Mouse (Mus musculus): ENCODE measurements around the gene Glb1. TPM values are rescaled to one million over a fixed set of nuclear protein-coding genes. Genes with fewer than 3 reads are reported as not detected.

Glb1 gene
- polyA plus RNA-seq, 1 experiment = 59.5 TPM

DNA sequence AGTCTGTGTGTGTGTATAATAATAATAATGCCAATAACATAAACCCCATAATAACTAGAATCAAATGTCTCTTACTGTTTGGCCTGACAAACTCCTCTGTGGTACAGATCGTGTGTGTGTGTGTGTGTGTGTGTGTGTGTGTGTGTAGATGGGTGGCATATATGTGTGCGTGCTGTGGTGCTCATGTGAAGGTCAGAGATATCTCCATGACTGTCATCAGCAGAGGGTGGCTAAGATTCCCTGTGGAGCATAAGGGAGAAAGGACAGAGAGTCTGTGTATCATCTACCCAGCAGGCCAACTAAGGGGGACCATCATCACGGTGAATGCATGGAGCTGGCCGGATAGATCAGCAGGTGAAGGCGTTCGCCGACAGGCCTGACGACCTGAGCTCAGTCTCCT lies 46.0 kb downstream of the Glb1 start:
- no peak for DNase-seq
- 96% methylated on average over 8 of the region's 8 CpGs for WGBS
- Histone ChIP-seq H3K4me3 (ENCODE audit: control insufficient read depth, insufficient read depth, low read length) (no peak overlapping the region), H3K4me1 (replicated peaks; ENCODE audit: control insufficient read depth, insufficient read depth, low read length) (peaks cover 60% of the 10 kb centered on the region), H3K27ac (ENCODE audit: control insufficient read depth, insufficient read depth, low read length) (no peak overlapping the region), H3K27me3 (ENCODE audit: control insufficient read depth, insufficient read depth, low read length) (no peaks in the 10 kb centered on the region), H3K36me3 (ENCODE audit: control insufficient read depth, insufficient read depth, low read length) (no peaks in the 10 kb centered on the region)
- no peak for TF ChIP-seq CTCF (IDR thresholded peaks at IDR 0.05; ENCODE audit: borderline replicate concordance, control insufficient read depth, extremely low read depth, insufficient read depth, low read length, poor library complexity)
- no peak for TF ChIP-seq POLR2A (IDR thresholded peaks at IDR 0.05; ENCODE audit: control insufficient read depth, extremely low read depth, insufficient read depth, low read length, poor library complexity)

DNA sequence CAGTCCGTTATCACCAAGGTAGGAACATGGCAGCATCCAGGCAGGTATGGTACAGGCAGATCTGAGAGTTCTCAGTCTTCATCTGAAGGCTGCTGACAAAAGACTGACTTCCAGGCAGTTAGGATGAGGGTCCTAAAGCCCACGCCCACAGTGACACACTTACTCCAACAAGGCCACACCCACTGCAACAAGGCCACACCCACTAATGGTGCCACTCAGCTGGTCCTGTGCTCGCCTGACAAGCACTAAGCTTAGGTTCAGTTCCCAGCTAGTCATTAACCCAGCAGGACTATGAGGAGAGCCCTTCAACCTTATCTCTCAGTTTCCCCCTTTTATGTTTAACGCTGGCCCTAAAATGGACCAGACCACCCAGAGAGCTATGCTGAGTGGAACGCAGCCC lies 47.8 kb downstream of the Glb1 start:
- DNase-seq = no peak
- H3K4me3 ChIP-seq (ENCODE audit: control insufficient read depth, insufficient read depth, low read length) = no peak overlapping the region
- H3K36me3 ChIP-seq (ENCODE audit: control insufficient read depth, insufficient read depth, low read length) = no peaks in the 10 kb centered on the region
- H3K27me3 ChIP-seq (ENCODE audit: control insufficient read depth, insufficient read depth, low read length) = no peaks in the 10 kb centered on the region
- H3K4me1 ChIP-seq (replicated peaks; ENCODE audit: control insufficient read depth, insufficient read depth, low read length) = peaks cover 62% of the 10 kb centered on the region
- WGBS = 97% methylated on average over 5 of the region's 5 CpGs
- H3K27ac ChIP-seq (ENCODE audit: control insufficient read depth, insufficient read depth, low read length) = no peak overlapping the region
- no peak for TF ChIP-seq CTCF (IDR thresholded peaks at IDR 0.05; ENCODE audit: borderline replicate concordance, control insufficient read depth, extremely low read depth, insufficient read depth, low read length, poor library complexity)
- no peak for TF ChIP-seq POLR2A (IDR thresholded peaks at IDR 0.05; ENCODE audit: control insufficient read depth, extremely low read depth, insufficient read depth, low read length, poor library complexity)

DNA sequence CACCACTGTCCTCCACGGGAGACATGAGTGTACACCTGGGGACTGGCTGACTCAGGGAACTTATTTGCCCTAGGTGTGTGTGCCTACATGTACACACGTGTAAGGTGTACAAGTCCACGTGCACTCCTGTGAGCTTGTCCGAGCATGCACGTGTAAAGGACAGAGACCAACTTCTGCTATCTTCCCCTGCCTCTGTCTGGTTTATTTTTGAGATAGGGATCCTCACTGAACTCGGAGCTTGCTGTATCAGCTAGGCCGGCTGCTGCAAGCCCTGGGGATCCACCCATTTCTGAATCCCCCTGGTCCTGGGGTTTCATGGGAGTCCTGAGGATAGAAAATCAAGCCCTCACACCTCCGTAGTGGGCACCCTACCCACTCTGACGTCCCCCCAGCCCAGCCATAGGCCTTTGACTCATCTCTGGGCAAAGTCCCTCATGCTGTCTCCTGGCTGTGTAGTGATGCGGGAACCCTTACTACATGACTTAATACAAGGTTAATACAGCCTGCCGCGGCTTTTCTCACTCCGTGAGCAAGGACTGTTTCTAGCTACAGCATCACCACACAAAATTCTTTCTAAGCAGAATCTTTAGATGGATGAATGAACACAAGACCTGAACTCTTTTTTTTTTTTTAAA lies 48.4 kb downstream of the Glb1 start:
- Histone ChIP-seq H3K4me1 (replicated peaks; ENCODE audit: control insufficient read depth, insufficient read depth, low read length) (peaks cover 62% of the 10 kb centered on the region), H3K27me3 (ENCODE audit: control insufficient read depth, insufficient read depth, low read length) (no peaks in the 10 kb centered on the region), H3K36me3 (ENCODE audit: control insufficient read depth, insufficient read depth, low read length) (no peaks in the 10 kb centered on the region), H3K4me3 (ENCODE audit: control insufficient read depth, insufficient read depth, low read length) (no peak overlapping the region), H3K27ac (ENCODE audit: control insufficient read depth, insufficient read depth, low read length) (no peak overlapping the region)
- no peak for TF ChIP-seq CTCF (IDR thresholded peaks at IDR 0.05; ENCODE audit: borderline replicate concordance, control insufficient read depth, extremely low read depth, insufficient read depth, low read length, poor library complexity)
- 94% methylated on average over 13 of the region's 13 CpGs for WGBS
- no peak for DNase-seq

DNA sequence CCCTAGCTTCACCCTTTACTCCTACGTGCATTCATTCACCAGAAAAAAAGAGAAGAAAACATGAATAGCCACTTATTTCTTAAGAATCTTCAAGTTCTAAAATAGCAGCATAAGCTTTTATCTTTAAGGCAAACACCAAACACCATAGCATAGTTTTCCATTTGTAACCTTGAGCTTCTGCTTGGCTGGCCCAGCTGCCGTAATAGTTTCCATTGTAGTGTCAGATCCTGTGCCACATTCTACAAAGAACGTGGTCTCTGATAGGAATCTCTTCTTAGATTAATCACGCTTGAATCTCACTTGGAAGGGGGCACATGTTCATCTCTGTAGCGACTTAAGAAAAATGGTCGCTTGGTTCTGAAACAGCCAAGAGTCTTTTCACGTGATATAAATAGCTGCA lies 50.7 kb downstream of the Glb1 start:
- 9% methylated on average over 7 of the region's 7 CpGs for WGBS
- peaks cover 8% of the 10 kb centered on the region; the same call in 1 of the 2 replicates for H3K36me3 ChIP-seq (ENCODE audit: control insufficient read depth, insufficient read depth, low read length)
- H3K4me3 ChIP-seq (ENCODE audit: control insufficient read depth, insufficient read depth, low read length) = no peak overlapping the region
- peaks cover 53% of the 10 kb centered on the region for H3K4me1 ChIP-seq (replicated peaks; ENCODE audit: control insufficient read depth, insufficient read depth, low read length)
- H3K27me3 ChIP-seq (ENCODE audit: control insufficient read depth, insufficient read depth, low read length) = no peaks in the 10 kb centered on the region
- no peak for TF ChIP-seq POLR2A (IDR thresholded peaks at IDR 0.05; ENCODE audit: control insufficient read depth, extremely low read depth, insufficient read depth, low read length, poor library complexity)
- no peak for TF ChIP-seq CTCF (IDR thresholded peaks at IDR 0.05; ENCODE audit: borderline replicate concordance, control insufficient read depth, extremely low read depth, insufficient read depth, low read length, poor library complexity)
- no peak overlapping the region; the same call in 1 of the 2 replicates for H3K27ac ChIP-seq (ENCODE audit: control insufficient read depth, insufficient read depth, low read length)
- peak; percentile 31 for DNase-seq

DNA sequence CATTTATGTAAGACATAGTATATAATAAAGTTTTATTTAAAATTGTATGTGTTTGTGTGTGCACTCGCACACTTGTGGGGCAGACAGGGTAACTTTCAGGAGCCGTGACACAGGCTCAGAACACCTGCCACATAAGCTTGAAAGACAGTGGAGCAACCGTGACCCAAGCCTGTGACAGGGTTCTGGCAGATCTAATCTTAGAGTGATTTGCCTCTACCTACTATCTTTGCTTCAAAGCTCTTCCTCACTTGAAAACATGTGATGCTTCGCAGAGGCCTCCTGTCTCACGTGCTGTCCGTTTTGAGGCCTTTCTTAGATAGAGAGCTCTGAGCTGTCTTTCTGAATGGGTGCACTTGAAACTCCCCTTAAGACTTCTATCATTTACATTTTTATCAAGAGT lies 51.5 kb downstream of the Glb1 start:
- WGBS = 12% methylated on average over 6 of the region's 6 CpGs
- no peaks in the 10 kb centered on the region for H3K27me3 ChIP-seq (ENCODE audit: control insufficient read depth, insufficient read depth, low read length)
- peaks cover 45% of the 10 kb centered on the region for H3K4me1 ChIP-seq (replicated peaks; ENCODE audit: control insufficient read depth, insufficient read depth, low read length)
- peak; percentile 51 for DNase-seq
- H3K27ac ChIP-seq (ENCODE audit: control insufficient read depth, insufficient read depth, low read length) = peak overlapping the region; percentile 87
- no peak for TF ChIP-seq CTCF (IDR thresholded peaks at IDR 0.05; ENCODE audit: borderline replicate concordance, control insufficient read depth, extremely low read depth, insufficient read depth, low read length, poor library complexity)
- no peak overlapping the region for H3K4me3 ChIP-seq (ENCODE audit: control insufficient read depth, insufficient read depth, low read length)
- peaks cover 11% of the 10 kb centered on the region; the same call in 1 of the 2 replicates for H3K36me3 ChIP-seq (ENCODE audit: control insufficient read depth, insufficient read depth, low read length)

GRCm38 (mm10) chr9:114455420-114455819 lies 54.5 kb downstream of the Glb1 start:
- H3K27ac ChIP-seq (ENCODE audit: control insufficient read depth, insufficient read depth, low read length) = no peak overlapping the region
- peaks cover 38% of the 10 kb centered on the region for H3K4me1 ChIP-seq (replicated peaks; ENCODE audit: control insufficient read depth, insufficient read depth, low read length)
- TF ChIP-seq CTCF (IDR thresholded peaks at IDR 0.05; ENCODE audit: borderline replicate concordance, control insufficient read depth, extremely low read depth, insufficient read depth, low read length, poor library complexity) (no peak), POLR2A (IDR thresholded peaks at IDR 0.05; ENCODE audit: control insufficient read depth, extremely low read depth, insufficient read depth, low read length, poor library complexity) (no peak)
- 99% methylated on average over 2 of the region's 2 CpGs for WGBS
- H3K27me3 ChIP-seq (ENCODE audit: control insufficient read depth, insufficient read depth, low read length) = no peaks in the 10 kb centered on the region
- H3K36me3 ChIP-seq (ENCODE audit: control insufficient read depth, insufficient read depth, low read length) = peaks cover 16% of the 10 kb centered on the region
- no peak for DNase-seq
- H3K4me3 ChIP-seq (ENCODE audit: control insufficient read depth, insufficient read depth, low read length) = no peak overlapping the region

GRCm38 (mm10) chr9:114458436-114458835 lies 57.6 kb downstream of the Glb1 start:
- WGBS = 55% methylated on average over 3 of the region's 3 CpGs
- DNase-seq = no peak
- H3K27ac ChIP-seq (ENCODE audit: control insufficient read depth, insufficient read depth, low read length) = no peak overlapping the region
- no peak overlapping the region for H3K4me3 ChIP-seq (ENCODE audit: control insufficient read depth, insufficient read depth, low read length)
- no peak for TF ChIP-seq CTCF (IDR thresholded peaks at IDR 0.05; ENCODE audit: borderline replicate concordance, control insufficient read depth, extremely low read depth, insufficient read depth, low read length, poor library complexity)
- no peak for TF ChIP-seq POLR2A (IDR thresholded peaks at IDR 0.05; ENCODE audit: control insufficient read depth, extremely low read depth, insufficient read depth, low read length, poor library complexity)
- H3K4me1 ChIP-seq (replicated peaks; ENCODE audit: control insufficient read depth, insufficient read depth, low read length) = peaks cover 26% of the 10 kb centered on the region
- no peaks in the 10 kb centered on the region for H3K27me3 ChIP-seq (ENCODE audit: control insufficient read depth, insufficient read depth, low read length)
- H3K36me3 ChIP-seq (ENCODE audit: control insufficient read depth, insufficient read depth, low read length) = peaks cover 16% of the 10 kb centered on the region
